Mouse (Mus musculus) liver, adult 2 months (tissue): ENCODE results near the gene Zfp358. TPM values are rescaled to one million over a fixed set of nuclear protein-coding genes. Genes with fewer than 3 reads are reported as not detected.

Experiments
- DNase-seq: peaks from one replicate; pipeline ENCODE4 v3.0.0-alpha.2; 2011; ENCODE audit warnings: low read depth, low spot score; ENCODE audit errors: extremely low read depth
- H3K27ac ChIP-seq: fragments of 200-500 bp; replicated peaks from 2 replicates; pipeline ENCODE4 v1.5.1; 2012; ENCODE audit warnings: low read depth, mild to moderate bottlenecking, control low read depth, inconsistent platforms, low read length; ENCODE audit not compliant: insufficient read depth
- H3K27me3 ChIP-seq: fragments of 200-500 bp; 2 replicates; pipeline ENCODE4 v1.6.1; 2012; ENCODE audit warnings: mild to moderate bottlenecking, moderate library complexity, low read length, inconsistent platforms; ENCODE audit not compliant: control insufficient read depth, insufficient read depth
- H3K36me3 ChIP-seq: fragments of 200-500 bp; 2 replicates; pipeline ENCODE4 v1.6.1; 2012; ENCODE audit warnings: low read length, inconsistent platforms; ENCODE audit not compliant: control insufficient read depth, insufficient read depth
- H3K4me1 ChIP-seq: fragments of 200-500 bp; 2 replicates; pipeline ENCODE4 v1.6.1; 2011; ENCODE audit warnings: low read length; ENCODE audit not compliant: control insufficient read depth, insufficient read depth
- H3K4me3 ChIP-seq: fragments of 200-500 bp; 2 replicates; pipeline ENCODE4 v1.5.1; 2011; ENCODE audit warnings: low read depth, mild to moderate bottlenecking, control low read depth, low read length, moderate library complexity; ENCODE audit not compliant: insufficient read depth
- H3K79me2 ChIP-seq: fragments of 200-500 bp; 2 replicates; pipeline ENCODE4 v1.6.1; 2012; ENCODE audit warnings: inconsistent platforms, mild to moderate bottlenecking, low read length, moderate library complexity; ENCODE audit not compliant: control insufficient read depth, insufficient read depth
- H3K9ac ChIP-seq: fragments of 200-500 bp; 2 replicates; pipeline ENCODE4 v1.6.1; 2012; ENCODE audit warnings: low read depth, mild to moderate bottlenecking, control low read depth, inconsistent platforms, low read length
- CTCF ChIP-seq: fragments of 200-500 bp; IDR thresholded peaks from 2 replicates; pipeline ENCODE4 v1.5.1; 2011; ENCODE audit warnings: low read depth, low read length, control low read depth
- POLR2A ChIP-seq: fragments of 200-500 bp; IDR thresholded peaks from 2 replicates; pipeline ENCODE4 v1.6.1; 2011; ENCODE audit warnings: low read length, control low read depth; ENCODE audit not compliant: insufficient read depth; ENCODE audit errors: extremely low read depth
- WGBS: fragments of 180-500 bp; shearing (Covaris S2); methylation state at CpG from one replicate; pipeline ENCODE4 v1.1.7; 2018; 5-methylcytosine and 5-hydroxymethylcytosine counted together
- polyA plus RNA-seq: library from polyadenylated mRNA; depleted of rRNA; stranded (reverse); fragments of >200 nt; gene quantifications from 2 replicates; pipeline ENCODE4 v1.2.3, GENCODE M21; 2012
- total RNA-seq: library from RNA; depleted of rRNA; stranded (reverse); fragments of >200 nt; gene quantifications from 2 replicates; pipeline ENCODE4 v1.2.3, GENCODE M21; 2014

The Zfp358 gene
- total and polyA plus RNA-seq, 2 experiments = 2.7 to 25.9 TPM

- peak; percentile 76 for DNase-seq
- Histone ChIP-seq H3K9ac (peak overlapping the region; percentile 19), H3K27ac (peak overlapping the region; percentile 78), H3K4me1 (peaks cover 39% of the 10 kb centered on the region), H3K4me3 (no peak overlapping the region), H3K27me3 (no peaks in the 10 kb centered on the region), H3K36me3 (peaks cover 14% of the 10 kb centered on the region; the same call in 1 of the 2 replicates), H3K79me2 (peaks cover 4% of the 10 kb centered on the region; the same call in 1 of the 2 replicates)
- WGBS = 46% methylated on average over 5 of the region's 5 CpGs
- no peak for TF ChIP-seq POLR2A
- TF ChIP-seq CTCF = peak; percentile 69
Measured at GRCm38 (mm10) chr8:3464309-3464708, 28.6 kb upstream of the Zfp358 start.

GRCm38 (mm10) chr8:3467006-3467885 is 25.7 kb upstream of the Zfp358 start, which contains the start of gene Pex11g:
Pex11g (minus strand) TSS chr8:3467680.
- Histone ChIP-seq H3K27me3 (no peaks in the 10 kb centered on the region), H3K9ac (peak within 1 kb of the TSS; percentile 92), H3K79me2 (peaks cover 4% of the 10 kb centered on the region; the same call in 1 of the 2 replicates), H3K4me3 (peak within 1 kb of the TSS; percentile 78), H3K4me1 (peaks cover 38% of the 10 kb centered on the region), H3K36me3 (0 out of 2 replicates have a peak, but pooled peaks cover 2% of the 10 kb centered on the region), H3K27ac (peak within 1 kb of the TSS; percentile 99)
- peak; percentile 99 for DNase-seq
- TF ChIP-seq POLR2A = peak; percentile 95
- no peak for TF ChIP-seq CTCF
- 2% methylated on average over 32 of the region's 32 CpGs for WGBS

- Histone ChIP-seq H3K4me3 (peak overlapping the region; percentile 78; the same call in 1 of the 2 replicates), H3K9ac (peak overlapping the region; percentile 41; the same call in 1 of the 2 replicates), H3K4me1 (peaks cover 31% of the 10 kb centered on the region), H3K27ac (peak overlapping the region; percentile 98), H3K27me3 (no peaks in the 10 kb centered on the region), H3K79me2 (peaks cover 4% of the 10 kb centered on the region; the same call in 1 of the 2 replicates), H3K36me3 (0 out of 2 replicates have a peak, but pooled peaks cover 2% of the 10 kb centered on the region)
- WGBS = 31% methylated on average over 9 of the region's 9 CpGs
- DNase-seq = peak; percentile 58
- TF ChIP-seq CTCF (no peak), POLR2A (no peak)
Measured at GRCm38 (mm10) chr8:3467886-3468545, 24.9 kb upstream of the Zfp358 start.

- Histone ChIP-seq H3K27ac (peak overlapping the region; percentile 98), H3K36me3 (0 out of 2 replicates have a peak, but pooled peaks cover 2% of the 10 kb centered on the region), H3K4me1 (peaks cover 27% of the 10 kb centered on the region), H3K27me3 (no peaks in the 10 kb centered on the region), H3K9ac (no peak overlapping the region), H3K79me2 (peaks cover 4% of the 10 kb centered on the region; the same call in 1 of the 2 replicates), H3K4me3 (no peak overlapping the region)
- WGBS = 93% methylated on average over 1 of the region's 1 CpGs
- DNase-seq = no peak
- TF ChIP-seq POLR2A = no peak
- TF ChIP-seq CTCF = no peak
Measured at GRCm38 (mm10) chr8:3468838-3469237, 24.1 kb upstream of the Zfp358 start.

GRCm38 (mm10) chr8:3470562-3470961 is 22.4 kb upstream of the Zfp358 start, which contains the start of gene Tex45:
Tex45 (plus strand) TSS chr8:3470862.
- no peaks in the 10 kb centered on the region for H3K36me3 ChIP-seq
- H3K9ac ChIP-seq = no peak within 1 kb of the TSS
- no peak within 1 kb of the TSS for H3K27ac ChIP-seq
- no peak for TF ChIP-seq CTCF
- no peak for TF ChIP-seq POLR2A
- no peak for DNase-seq
- peaks cover 21% of the 10 kb centered on the region for H3K4me1 ChIP-seq
- no peak within 1 kb of the TSS for H3K4me3 ChIP-seq
- no peaks in the 10 kb centered on the region for H3K27me3 ChIP-seq
- peaks cover 4% of the 10 kb centered on the region; the same call in 1 of the 2 replicates for H3K79me2 ChIP-seq
